Mouse (Mus musculus) midbrain, postnatal 0 days (tissue): ENCODE results near the gene Rcor1. TPM values are rescaled to one million over a fixed set of nuclear protein-coding genes. Genes with fewer than 3 reads are reported as not detected.

ENCODE experiments used
- ATAC-seq: fragments of 200-750 bp; cut with Nextera tagmentation; 2 replicates; pipeline ENCODE4 v1.8.0; 2017; ENCODE audit warnings: moderate number of reproducible peaks, mild to moderate bottlenecking, moderate TSS enrichment, moderate library complexity; ENCODE audit not compliant: low FRiP score
- DNase-seq: peaks from one replicate; pipeline ENCODE4 v3.0.0-alpha.2; 2015; ENCODE audit warnings: low spot score
- H3K27ac ChIP-seq: fragments of 300-500 bp; sonication (generic); 2 replicates; pipeline ENCODE4 v1.5.1; 2014; ENCODE audit warnings: low read depth, mild to moderate bottlenecking, low read length, mixed read lengths
- H3K27me3 ChIP-seq: fragments of 300-500 bp; sonication (generic); 2 replicates; pipeline ENCODE4 v1.6.1; 2014; ENCODE audit warnings: low read length, control low read depth, mixed read lengths; ENCODE audit not compliant: insufficient read depth
- H3K36me3 ChIP-seq: fragments of 300-500 bp; sonication (generic); 2 replicates; pipeline ENCODE4 v1.6.1; 2014; ENCODE audit warnings: low read length, control low read depth, mixed read lengths; ENCODE audit not compliant: insufficient read depth
- H3K4me1 ChIP-seq: fragments of 300-500 bp; sonication (generic); 2 replicates; pipeline ENCODE4 v1.6.1; 2014; ENCODE audit warnings: mild to moderate bottlenecking, control low read depth, antibody characterized with exemption, low read length, mixed read lengths; ENCODE audit not compliant: insufficient read depth
- H3K4me2 ChIP-seq: fragments of 300-500 bp; sonication (generic); 2 replicates; pipeline ENCODE4 v1.6.1; 2014; ENCODE audit warnings: low read depth, mild to moderate bottlenecking, low read length, mixed read lengths; ENCODE audit not compliant: poor library complexity, severe bottlenecking
- H3K4me3 ChIP-seq: fragments of 300-500 bp; sonication (generic); 2 replicates; pipeline ENCODE4 v1.5.1; 2014; ENCODE audit warnings: low read depth, mild to moderate bottlenecking, low read length, moderate library complexity
- H3K9ac ChIP-seq: fragments of 300-500 bp; sonication (generic); replicated peaks from 2 replicates; pipeline ENCODE4 v1.6.1; 2014; ENCODE audit warnings: mild to moderate bottlenecking, low read length, moderate library complexity, mixed read lengths; ENCODE audit not compliant: poor library complexity, severe bottlenecking
- H3K9me3 ChIP-seq: fragments of 300-500 bp; sonication (generic); 2 replicates; pipeline ENCODE4 v1.6.1; 2016; ENCODE audit warnings: low read length, control low read depth
- CTCF ChIP-seq: IDR thresholded peaks from 2 replicates; pipeline ENCODE4 v1.5.1; 2016; ENCODE audit warnings: antibody characterized with exemption, mild to moderate bottlenecking
- WGBS: fragments of 180-500 bp; shearing (Covaris S2); extraction: QIAGEN DNeasy Blood & Tissue Kit; methylation state at CpG from one replicate; pipeline ENCODE4 v1.1.7; 2014; 5-methylcytosine and 5-hydroxymethylcytosine counted together
- polyA plus RNA-seq: library from polyadenylated mRNA; unstranded; fragments of >200 nt; fragmentation: Nextera tagmentation; extraction: Ambion mirVana; gene quantifications from 2 replicates; pipeline ENCODE4 v1.2.1, GENCODE M21; 2015
- total RNA-seq: library from RNA; depleted of rRNA; stranded (reverse); fragments of >200 nt; gene quantifications from 2 replicates; pipeline ENCODE4 v1.2.3, GENCODE M21; 2014

The Rcor1 gene
- total and polyA plus RNA-seq, 2 experiments from 2014 or later = 2.7 to 14.9 TPM

GRCm38 (mm10) chr12:111071009-111071408, 31.9 kb downstream of the Rcor1 start:
- no peak for DNase-seq
- Histone ChIP-seq H3K9me3 (no peaks in the 10 kb centered on the region), H3K27me3 (no peaks in the 10 kb centered on the region), H3K4me1 (no peaks in the 10 kb centered on the region), H3K9ac (no peak overlapping the region), H3K36me3 (no peaks in the 10 kb centered on the region), H3K27ac (no peak overlapping the region), H3K4me2 (no peak overlapping the region), H3K4me3 (no peak overlapping the region)
- ATAC-seq = peak; percentile 23; the same call in 1 of the 2 replicates
- no peak; the same call in 1 of the 2 replicates for TF ChIP-seq CTCF
- 65% methylated on average over 5 of the region's 5 CpGs for WGBS

GRCm38 (mm10) chr12:111071477-111072152, 32.5 kb downstream of the Rcor1 start:
- H3K36me3 ChIP-seq = no peaks in the 10 kb centered on the region
- H3K4me2 ChIP-seq = no peak overlapping the region
- H3K9ac ChIP-seq = no peak overlapping the region
- no peak for TF ChIP-seq CTCF
- H3K9me3 ChIP-seq = no peaks in the 10 kb centered on the region
- DNase-seq (no peak), ATAC-seq (no peak)
- H3K27me3 ChIP-seq = no peaks in the 10 kb centered on the region
- H3K27ac ChIP-seq = no peak overlapping the region
- no peaks in the 10 kb centered on the region for H3K4me1 ChIP-seq
- WGBS = 76% methylated on average over 10 of the region's 10 CpGs
- no peak overlapping the region for H3K4me3 ChIP-seq

GRCm38 (mm10) chr12:111076385-111076965, 37.3 kb downstream of the Rcor1 start:
- ATAC-seq (no peak), DNase-seq (no peak)
- Histone ChIP-seq H3K4me2 (no peak overlapping the region), H3K9ac (no peak overlapping the region), H3K4me1 (no peaks in the 10 kb centered on the region), H3K27me3 (no peaks in the 10 kb centered on the region), H3K9me3 (no peaks in the 10 kb centered on the region), H3K36me3 (no peaks in the 10 kb centered on the region), H3K4me3 (no peak overlapping the region), H3K27ac (no peak overlapping the region)
- 82% methylated on average over 12 of the region's 12 CpGs for WGBS
- no peak for TF ChIP-seq CTCF

- no peak overlapping the region for H3K4me3 ChIP-seq
- H3K4me1 ChIP-seq = no peaks in the 10 kb centered on the region
- WGBS = 86% methylated on average over 4 of the region's 4 CpGs
- H3K9me3 ChIP-seq = no peaks in the 10 kb centered on the region
- TF ChIP-seq CTCF = no peak
- no peaks in the 10 kb centered on the region for H3K27me3 ChIP-seq
- 0 out of 2 replicates have a peak, but pooled peaks cover 4% of the 10 kb centered on the region for H3K36me3 ChIP-seq
- ATAC-seq (no peak), DNase-seq (no peak)
- H3K27ac ChIP-seq = no peak overlapping the region
- no peak overlapping the region for H3K4me2 ChIP-seq
- no peak overlapping the region for H3K9ac ChIP-seq
Observed at GRCm38 (mm10) chr12:111085579-111085978, 46.4 kb downstream of the Rcor1 start.

DNA sequence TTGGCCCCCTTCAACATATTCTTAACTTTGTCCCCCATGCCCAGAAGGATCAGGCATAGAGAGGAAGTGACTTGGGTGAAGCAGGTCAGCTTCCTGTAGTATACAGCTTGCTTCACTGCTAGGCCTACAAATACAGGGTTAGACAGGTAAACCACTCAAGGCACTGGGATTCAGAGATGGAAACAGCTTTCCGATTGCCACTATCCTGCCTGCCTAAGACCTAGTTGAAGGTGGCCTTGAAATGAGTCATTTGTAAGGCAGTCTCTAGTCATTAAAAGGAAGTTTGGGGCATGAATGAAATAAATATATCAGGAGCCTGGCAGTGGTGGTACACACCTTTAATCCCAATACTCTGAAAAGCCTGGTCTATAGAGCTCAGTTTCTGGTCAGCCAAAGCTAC, 47.9 kb downstream of the Rcor1 start:
- no peak overlapping the region for H3K27ac ChIP-seq
- no peak overlapping the region for H3K4me2 ChIP-seq
- ATAC-seq (no peak), DNase-seq (no peak)
- no peak for TF ChIP-seq CTCF
- H3K4me1 ChIP-seq = no peaks in the 10 kb centered on the region
- no peaks in the 10 kb centered on the region for H3K27me3 ChIP-seq
- H3K36me3 ChIP-seq = 0 out of 2 replicates have a peak, but pooled peaks cover 4% of the 10 kb centered on the region
- H3K4me3 ChIP-seq = no peak overlapping the region
- WGBS = 95% methylated on average over 1 of the region's 1 CpGs
- no peak overlapping the region for H3K9ac ChIP-seq
- H3K9me3 ChIP-seq = no peaks in the 10 kb centered on the region

- H3K27ac ChIP-seq = no peak overlapping the region
- no peak overlapping the region for H3K9ac ChIP-seq
- WGBS = 33% methylated on average over 5 of the region's 5 CpGs
- H3K4me2 ChIP-seq = no peak overlapping the region
- no peak for ATAC-seq
- H3K36me3 ChIP-seq = 0 out of 2 replicates have a peak, but pooled peaks cover 4% of the 10 kb centered on the region
- peak; percentile 87 for DNase-seq
- peak; percentile 90 for TF ChIP-seq CTCF
- H3K27me3 ChIP-seq = no peaks in the 10 kb centered on the region
- no peaks in the 10 kb centered on the region for H3K9me3 ChIP-seq
- H3K4me3 ChIP-seq = no peak overlapping the region
- H3K4me1 ChIP-seq = no peaks in the 10 kb centered on the region
Observed at GRCm38 (mm10) chr12:111088186-111088585, 49.0 kb downstream of the Rcor1 start.
